Mouse (Mus musculus): ENCODE results near the gene Smarca4. TPM values are rescaled to one million over a fixed set of nuclear protein-coding genes. Genes with fewer than 3 reads are reported as not detected.
A peak's percentile ranks its signal among the peaks of the same experiment; 100 is the strongest.

Smarca4 gene
- polyA plus RNA-seq, 1 experiment from 2014 or later: 159 TPM

DNA sequence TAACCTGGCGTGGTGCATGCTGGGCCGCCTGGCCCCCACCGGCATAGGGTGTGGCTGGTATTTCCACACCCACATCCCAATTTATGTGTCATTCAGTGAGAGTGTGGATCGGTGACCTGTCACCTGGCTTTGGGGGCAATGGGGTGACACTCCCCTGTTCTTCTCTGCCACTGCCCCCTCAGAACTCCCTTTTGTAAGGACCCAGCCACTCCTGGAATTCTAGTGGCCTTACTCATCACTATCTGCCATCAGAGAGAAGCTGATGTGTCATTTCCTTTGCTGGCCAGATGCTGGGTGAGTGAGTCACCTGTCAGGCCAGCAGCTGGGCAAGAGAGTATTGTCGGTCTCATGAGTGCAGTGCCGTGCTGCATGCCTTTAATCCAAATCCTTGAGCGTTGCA, 113.3 kb downstream of the Smarca4 start:
- Histone ChIP-seq H3K4me2 (replicated peaks) (no peak overlapping the region), H3K9me3 (no peaks in the 10 kb centered on the region), H3K27ac (replicated peaks) (no peak overlapping the region), H3K36me3 (peaks cover 18% of the 10 kb centered on the region), H3K4me1 (peaks cover 21% of the 10 kb centered on the region), H3K27me3 (no peaks in the 10 kb centered on the region), H3K9ac (replicated peaks) (no peak overlapping the region), H3K4me3 (no peak overlapping the region)
- ATAC-seq (replicated peaks): no peak
- WGBS: 90% methylated on average over 7 of the region's 7 CpGs

- Histone ChIP-seq H3K4me1 (no peaks in the 10 kb centered on the region), H3K9me3 (no peaks in the 10 kb centered on the region), H3K27me3 (no peaks in the 10 kb centered on the region), H3K36me3 (peaks cover 47% of the 10 kb centered on the region), H3K9ac (replicated peaks) (no peak overlapping the region), H3K4me3 (no peak overlapping the region), H3K4me2 (replicated peaks) (no peak overlapping the region), H3K27ac (replicated peaks) (no peak overlapping the region)
- 94% methylated on average over 9 of the region's 9 CpGs for WGBS
- ATAC-seq (replicated peaks): no peak
These were observed 116.3 kb downstream of the Smarca4 start for GRCm38 (mm10) chr9:21732288-21732687.

DNA sequence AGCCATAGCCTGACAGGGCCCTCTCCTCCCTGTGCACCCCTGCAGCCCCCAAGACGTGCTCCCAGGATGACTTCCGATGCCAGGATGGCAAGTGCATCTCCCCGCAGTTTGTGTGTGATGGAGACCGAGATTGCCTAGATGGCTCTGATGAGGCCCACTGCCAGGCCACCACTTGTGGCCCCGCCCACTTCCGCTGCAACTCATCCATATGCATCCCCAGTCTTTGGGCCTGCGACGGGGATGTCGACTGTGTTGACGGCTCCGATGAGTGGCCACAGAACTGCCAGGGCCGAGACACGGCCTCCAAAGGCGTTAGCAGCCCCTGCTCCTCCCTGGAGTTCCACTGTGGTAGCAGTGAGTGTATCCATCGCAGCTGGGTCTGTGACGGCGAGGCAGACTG, 117.5 kb downstream of the Smarca4 start:
- WGBS: 82% methylated on average over 17 of the region's 17 CpGs

DNA sequence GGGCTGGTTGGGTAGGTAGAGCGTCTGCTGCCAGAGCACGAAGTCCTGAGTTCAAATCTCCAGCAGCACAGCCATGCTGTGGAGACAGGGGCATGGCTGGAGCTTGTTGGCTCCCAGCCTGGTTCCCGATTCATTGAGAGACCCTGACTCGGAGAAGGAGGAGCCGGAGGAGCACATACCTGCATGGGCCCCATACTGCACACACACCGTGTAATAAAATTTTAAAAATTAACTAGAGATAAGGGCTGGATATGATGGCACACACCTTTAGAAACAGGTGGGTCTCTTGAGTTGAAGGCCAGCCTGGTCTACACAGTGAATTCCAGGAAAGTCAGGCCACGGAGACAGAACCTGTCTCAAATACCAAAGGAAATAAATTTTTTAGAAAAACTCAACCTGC, 118.0 kb downstream of the Smarca4 start:
- WGBS: 94% methylated on average over 7 of the region's 7 CpGs
- Histone ChIP-seq H3K36me3 (peaks cover 64% of the 10 kb centered on the region), H3K4me3 (no peak overlapping the region)

More for the DNA sequence above, 117.5 kb downstream of the Smarca4 start:
- H3K36me3 ChIP-seq: peaks cover 59% of the 10 kb centered on the region
- ATAC-seq (replicated peaks): no peak
- H3K4me2 ChIP-seq (replicated peaks): no peak overlapping the region
- H3K27ac ChIP-seq (replicated peaks): no peak overlapping the region
- H3K9me3 ChIP-seq: no peaks in the 10 kb centered on the region
- no peaks in the 10 kb centered on the region for H3K4me1 ChIP-seq
- no peaks in the 10 kb centered on the region for H3K27me3 ChIP-seq
- H3K4me3 ChIP-seq: no peak overlapping the region
- no peak overlapping the region for H3K9ac ChIP-seq (replicated peaks)

DNA sequence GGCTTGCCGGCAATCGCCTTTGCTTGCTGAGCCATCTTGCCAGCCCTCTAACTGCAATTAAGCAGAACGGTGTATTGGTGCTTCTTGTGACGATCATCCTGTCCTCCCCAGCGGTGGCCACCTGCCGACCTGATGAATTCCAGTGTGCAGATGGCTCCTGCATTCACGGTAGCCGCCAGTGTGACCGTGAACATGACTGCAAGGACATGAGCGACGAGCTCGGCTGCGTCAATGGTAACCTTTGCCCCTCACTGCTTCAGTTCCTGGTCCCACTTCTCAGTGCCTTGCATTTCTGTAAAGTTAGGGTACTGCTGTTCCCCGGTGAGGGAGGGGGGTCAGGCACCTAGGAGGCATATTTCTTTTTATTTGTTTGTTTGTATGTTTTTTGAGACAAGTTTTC, 119.2 kb downstream of the Smarca4 start:
- Histone ChIP-seq H3K9me3 (no peaks in the 10 kb centered on the region), H3K36me3 (peaks cover 75% of the 10 kb centered on the region), H3K27ac (replicated peaks) (no peak overlapping the region), H3K27me3 (no peaks in the 10 kb centered on the region), H3K9ac (replicated peaks) (no peak overlapping the region), H3K4me1 (no peaks in the 10 kb centered on the region), H3K4me2 (replicated peaks) (no peak overlapping the region), H3K4me3 (no peak overlapping the region)
- 91% methylated on average over 14 of the region's 14 CpGs for WGBS
- no peak for ATAC-seq (replicated peaks)

More for the DNA sequence above, 118.0 kb downstream of the Smarca4 start:
- Histone ChIP-seq H3K4me1 (no peaks in the 10 kb centered on the region), H3K9ac (replicated peaks) (no peak overlapping the region), H3K9me3 (no peaks in the 10 kb centered on the region), H3K27me3 (no peaks in the 10 kb centered on the region), H3K4me2 (replicated peaks) (no peak overlapping the region), H3K27ac (replicated peaks) (no peak overlapping the region)
- no peak for ATAC-seq (replicated peaks)

- Histone ChIP-seq H3K9ac (replicated peaks) (no peak overlapping the region), H3K27me3 (no peaks in the 10 kb centered on the region), H3K27ac (replicated peaks) (no peak overlapping the region), H3K4me2 (replicated peaks) (no peak overlapping the region), H3K9me3 (no peaks in the 10 kb centered on the region), H3K4me1 (no peaks in the 10 kb centered on the region), H3K4me3 (no peak overlapping the region), H3K36me3 (peaks cover 82% of the 10 kb centered on the region)
- ATAC-seq (replicated peaks): no peak
- 82% methylated on average over 3 of the region's 3 CpGs for WGBS
These were observed 120.6 kb downstream of the Smarca4 start for GRCm38 (mm10) chr9:21736580-21736979.

DNA sequence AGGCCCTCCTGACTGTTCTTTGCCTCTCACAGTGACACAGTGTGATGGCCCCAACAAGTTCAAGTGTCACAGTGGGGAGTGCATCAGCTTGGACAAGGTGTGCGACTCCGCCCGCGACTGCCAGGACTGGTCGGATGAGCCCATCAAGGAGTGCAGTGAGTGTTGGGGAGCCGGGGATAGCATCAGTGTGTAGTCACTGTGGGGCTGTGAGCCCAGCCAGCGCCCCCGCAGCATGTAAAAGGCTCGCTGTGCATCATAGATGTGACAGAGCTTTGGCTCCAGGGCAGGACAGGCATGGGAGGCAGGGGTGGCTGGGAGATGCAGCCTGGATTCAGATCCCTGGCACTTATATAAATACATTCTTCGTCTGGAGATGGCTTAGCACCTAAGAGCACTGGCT, 121.2 kb downstream of the Smarca4 start:
- no peaks in the 10 kb centered on the region for H3K9me3 ChIP-seq
- no peak overlapping the region for H3K4me2 ChIP-seq (replicated peaks)
- 96% methylated on average over 10 of the region's 10 CpGs for WGBS
- ATAC-seq (replicated peaks): no peak
- H3K36me3 ChIP-seq: peaks cover 84% of the 10 kb centered on the region
- H3K9ac ChIP-seq (replicated peaks): no peak overlapping the region
- H3K4me3 ChIP-seq: no peak overlapping the region
- no peak overlapping the region for H3K27ac ChIP-seq (replicated peaks)
- H3K4me1 ChIP-seq: no peaks in the 10 kb centered on the region
- H3K27me3 ChIP-seq: no peaks in the 10 kb centered on the region

GRCm38 (mm10) chr9:21738776-21739175, 122.8 kb downstream of the Smarca4 start:
- H3K36me3 ChIP-seq: peaks cover 84% of the 10 kb centered on the region
- ATAC-seq (replicated peaks): peak; percentile 41; the same call in 1 of the 2 replicates
- no peak overlapping the region for H3K27ac ChIP-seq (replicated peaks)
- no peak overlapping the region for H3K4me3 ChIP-seq
- WGBS: 61% methylated on average over 7 of the region's 7 CpGs
- no peaks in the 10 kb centered on the region for H3K27me3 ChIP-seq
- H3K4me2 ChIP-seq (replicated peaks): no peak overlapping the region
- no peaks in the 10 kb centered on the region for H3K9me3 ChIP-seq
- H3K9ac ChIP-seq (replicated peaks): no peak overlapping the region
- H3K4me1 ChIP-seq: no peaks in the 10 kb centered on the region

DNA sequence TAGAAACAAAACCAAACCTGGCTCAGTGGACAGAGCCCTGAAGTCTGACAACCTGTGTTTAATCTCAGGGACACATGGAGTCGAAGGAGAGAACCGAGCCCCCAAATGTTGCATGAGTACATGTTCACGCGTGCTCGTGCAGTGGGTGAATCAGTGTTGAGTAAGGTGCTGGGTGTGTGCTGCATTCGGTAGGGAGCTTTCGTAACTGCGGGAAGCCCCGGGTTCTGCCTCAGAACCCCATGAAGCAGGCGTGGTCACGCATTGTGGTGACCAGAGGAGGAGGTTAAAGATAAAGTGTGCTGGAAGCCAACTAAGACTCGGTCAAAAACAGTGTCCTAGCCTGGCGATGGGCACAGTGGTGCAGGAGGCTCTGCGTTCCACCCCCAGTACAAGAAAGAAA, 124.5 kb downstream of the Smarca4 start:
- Histone ChIP-seq H3K9me3 (no peaks in the 10 kb centered on the region), H3K4me3 (no peak overlapping the region), H3K4me1 (no peaks in the 10 kb centered on the region), H3K27me3 (no peaks in the 10 kb centered on the region), H3K27ac (replicated peaks) (no peak overlapping the region), H3K4me2 (replicated peaks) (no peak overlapping the region), H3K9ac (replicated peaks) (no peak overlapping the region), H3K36me3 (peaks cover 82% of the 10 kb centered on the region)
- no peak for ATAC-seq (replicated peaks)
- 97% methylated on average over 14 of the region's 14 CpGs for WGBS

DNA sequence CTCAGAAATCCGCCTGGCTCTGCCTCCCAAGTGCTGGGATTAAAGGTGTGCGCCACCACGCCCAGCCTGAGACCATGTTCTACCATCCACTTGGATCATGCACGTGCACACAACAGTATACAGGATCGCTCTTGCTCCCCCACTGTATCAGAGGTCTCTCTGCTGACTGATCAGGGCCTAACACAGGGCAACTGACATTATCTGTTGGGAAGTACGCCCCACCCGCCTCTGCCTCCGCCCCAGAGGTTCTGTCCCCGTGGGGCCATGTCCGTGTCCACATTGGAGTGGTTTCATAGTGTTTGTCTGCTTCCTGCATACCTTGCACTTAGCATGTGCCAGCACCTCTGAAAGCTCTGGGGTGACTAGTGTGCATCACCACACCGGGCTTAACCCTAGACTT, 125.5 kb downstream of the Smarca4 start:
- no peak overlapping the region for H3K27ac ChIP-seq (replicated peaks)
- no peaks in the 10 kb centered on the region for H3K27me3 ChIP-seq
- no peaks in the 10 kb centered on the region for H3K4me1 ChIP-seq
- H3K4me2 ChIP-seq (replicated peaks): no peak overlapping the region
- ATAC-seq (replicated peaks): no peak
- H3K4me3 ChIP-seq: no peak overlapping the region
- peaks cover 81% of the 10 kb centered on the region for H3K36me3 ChIP-seq
- H3K9me3 ChIP-seq: no peaks in the 10 kb centered on the region
- H3K9ac ChIP-seq (replicated peaks): no peak overlapping the region
- WGBS: 96% methylated on average over 11 of the region's 11 CpGs

GRCm38 (mm10) chr9:21747238-21747774, 131.3 kb downstream of the Smarca4 start:
- no peak for ATAC-seq (replicated peaks)
- H3K4me3 ChIP-seq: no peak overlapping the region
- no peaks in the 10 kb centered on the region for H3K9me3 ChIP-seq
- no peak overlapping the region for H3K9ac ChIP-seq (replicated peaks)
- no peak overlapping the region for H3K4me2 ChIP-seq (replicated peaks)
- WGBS: 95% methylated on average over 3 of the region's 3 CpGs
- no peaks in the 10 kb centered on the region for H3K27me3 ChIP-seq
- H3K27ac ChIP-seq (replicated peaks): peak overlapping the region; percentile 75
- H3K4me1 ChIP-seq: peaks cover 4% of the 10 kb centered on the region; the same call in 1 of the 2 replicates
- peaks cover 48% of the 10 kb centered on the region for H3K36me3 ChIP-seq

DNA sequence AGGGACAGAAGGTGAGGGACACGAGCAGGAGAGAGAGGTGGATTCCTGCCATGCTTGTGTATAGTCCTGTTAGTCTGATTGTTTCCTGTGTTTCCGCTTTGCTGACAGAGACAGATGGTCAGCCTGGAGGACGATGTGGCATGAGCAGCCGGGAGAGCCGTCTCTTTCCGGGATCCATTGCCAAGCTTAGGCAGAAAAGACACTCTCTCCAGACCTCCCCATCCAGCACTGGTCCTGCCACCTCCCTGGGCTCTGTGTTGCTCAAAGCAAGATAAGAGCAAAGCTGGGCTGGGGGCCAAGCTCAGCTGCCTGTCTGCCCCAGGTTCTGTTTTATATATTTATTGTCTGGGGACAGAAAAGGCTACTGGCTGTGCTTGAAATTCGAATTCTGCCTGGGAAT, 132.1 kb downstream of the Smarca4 start:
- no peaks in the 10 kb centered on the region for H3K27me3 ChIP-seq
- H3K36me3 ChIP-seq: peaks cover 43% of the 10 kb centered on the region
- H3K27ac ChIP-seq (replicated peaks): peak overlapping the region; percentile 75
- no peak overlapping the region for H3K4me3 ChIP-seq
- peaks cover 4% of the 10 kb centered on the region; the same call in 1 of the 2 replicates for H3K4me1 ChIP-seq
- no peaks in the 10 kb centered on the region for H3K9me3 ChIP-seq
- ATAC-seq (replicated peaks): peak; percentile 67
- H3K4me2 ChIP-seq (replicated peaks): no peak overlapping the region
- WGBS: 71% methylated on average over 7 of the region's 7 CpGs
- H3K9ac ChIP-seq (replicated peaks): no peak overlapping the region

DNA sequence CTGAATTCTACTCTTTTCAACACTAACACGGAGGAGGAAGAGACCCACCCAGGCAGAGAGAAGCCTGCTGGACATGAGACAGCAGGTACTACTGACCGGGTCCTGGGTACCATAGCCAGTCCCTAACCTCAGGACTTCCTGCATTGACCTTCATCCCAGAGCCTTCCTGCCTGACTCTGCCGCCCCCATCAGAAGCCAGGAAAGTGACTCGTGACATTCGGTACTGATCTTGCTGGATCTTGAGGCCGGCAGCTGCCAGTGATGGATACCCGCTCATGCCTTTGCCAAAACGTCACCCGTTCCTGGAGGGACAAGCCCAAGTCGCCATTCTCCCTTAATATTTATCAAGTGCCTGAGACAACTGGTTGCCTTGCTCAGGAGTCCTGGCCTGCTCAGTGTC, 132.5 kb downstream of the Smarca4 start:
- no peak overlapping the region for H3K4me3 ChIP-seq
- H3K4me1 ChIP-seq: peaks cover 4% of the 10 kb centered on the region; the same call in 1 of the 2 replicates
- H3K9me3 ChIP-seq: no peaks in the 10 kb centered on the region
- peak overlapping the region; percentile 75 for H3K27ac ChIP-seq (replicated peaks)
- peaks cover 43% of the 10 kb centered on the region for H3K36me3 ChIP-seq
- H3K4me2 ChIP-seq (replicated peaks): no peak overlapping the region
- no peak overlapping the region for H3K9ac ChIP-seq (replicated peaks)
- no peak for ATAC-seq (replicated peaks)
- WGBS: 86% methylated on average over 10 of the region's 10 CpGs
- no peaks in the 10 kb centered on the region for H3K27me3 ChIP-seq

Data from forebrain, embryonic 15.5 days (tissue).